Mouse (Mus musculus): ENCODE measurements around the gene Atp8b4.

Atp8b4 gene

DNA sequence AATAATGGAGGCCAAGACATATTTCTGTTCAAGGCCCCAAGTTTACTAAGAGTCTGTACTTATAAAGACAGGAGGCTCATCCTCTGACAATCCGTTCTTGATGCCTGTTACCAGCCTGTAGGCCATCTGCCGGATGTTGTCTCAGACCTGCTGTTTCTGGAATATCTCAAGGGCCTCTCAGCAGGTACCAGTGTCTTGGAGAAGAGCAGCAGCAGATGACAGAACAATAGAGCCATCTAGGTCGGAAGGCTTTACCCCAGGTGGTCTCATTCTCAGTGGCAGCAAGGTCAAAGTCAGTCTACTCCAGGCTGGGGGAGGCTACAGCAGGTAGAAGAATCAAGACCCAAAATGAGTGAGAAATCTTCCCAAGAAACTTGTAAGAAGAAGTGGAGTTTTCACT is 198.1 kb downstream of the Atp8b4 start:
- DNase-seq (ENCODE audit: extremely low spot score, low spot score) = no peak

DNA sequence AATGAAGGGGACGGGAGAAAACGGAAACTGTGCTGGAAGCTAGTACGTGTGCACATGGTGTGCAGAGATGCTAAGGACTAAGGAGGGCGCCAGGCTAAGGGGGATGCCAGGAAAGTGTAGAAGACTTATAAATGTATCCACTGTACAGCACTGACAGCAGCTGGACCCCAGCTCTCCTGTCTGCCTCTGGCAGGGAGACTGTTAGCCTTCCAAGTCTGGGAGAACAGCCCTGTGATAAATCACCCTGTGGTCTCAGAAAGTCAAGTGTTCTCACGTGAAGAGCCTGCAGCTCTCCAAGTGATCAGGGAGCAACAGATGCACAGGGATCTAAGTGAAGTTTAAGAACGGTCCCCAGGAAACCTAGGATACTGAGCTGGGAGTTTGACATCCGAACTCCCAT is 209.8 kb downstream of the Atp8b4 start:
- no peak for DNase-seq (ENCODE audit: extremely low spot score, low spot score)

DNA sequence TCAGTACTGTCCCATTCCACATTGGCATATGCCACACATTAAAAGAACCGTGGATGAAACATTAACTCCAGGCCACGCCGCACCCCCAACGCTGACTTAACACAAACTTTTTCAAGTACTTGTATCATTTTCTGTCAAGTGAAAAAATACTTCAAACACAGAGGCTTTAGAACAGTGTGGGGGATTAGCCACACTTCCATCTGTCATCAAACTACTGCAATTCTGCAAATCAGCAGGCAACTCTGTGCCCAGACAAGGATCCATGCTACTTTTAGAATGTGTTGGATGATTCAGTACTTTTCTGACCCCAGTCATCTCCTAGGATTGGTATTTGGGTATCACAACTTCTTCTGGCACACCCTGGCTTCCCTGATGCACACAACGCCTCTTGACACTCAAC is 212.5 kb downstream of the Atp8b4 start:
- DNase-seq (ENCODE audit: extremely low spot score, low spot score) = no peak

DNA sequence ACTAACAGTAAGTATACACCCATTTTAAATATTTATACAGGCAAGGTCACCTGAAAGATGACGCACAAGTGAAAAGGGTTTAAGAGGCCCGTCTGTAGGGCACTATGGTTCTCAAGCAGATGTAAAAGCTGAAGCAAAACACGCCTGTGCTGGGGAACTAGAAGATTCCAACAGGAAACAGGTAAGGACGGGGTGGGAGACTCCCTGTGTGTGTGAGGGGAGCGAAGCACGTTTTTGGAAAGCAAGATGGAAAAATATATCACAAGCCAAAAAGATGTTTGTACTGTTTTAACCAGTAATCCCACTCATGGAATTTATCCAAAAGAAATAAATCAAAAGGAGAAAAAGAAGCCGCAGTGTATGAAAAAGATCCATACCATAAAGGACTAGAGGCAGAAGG is 214.1 kb downstream of the Atp8b4 start:
- DNase-seq (ENCODE audit: extremely low spot score, low spot score) = no peak

DNA sequence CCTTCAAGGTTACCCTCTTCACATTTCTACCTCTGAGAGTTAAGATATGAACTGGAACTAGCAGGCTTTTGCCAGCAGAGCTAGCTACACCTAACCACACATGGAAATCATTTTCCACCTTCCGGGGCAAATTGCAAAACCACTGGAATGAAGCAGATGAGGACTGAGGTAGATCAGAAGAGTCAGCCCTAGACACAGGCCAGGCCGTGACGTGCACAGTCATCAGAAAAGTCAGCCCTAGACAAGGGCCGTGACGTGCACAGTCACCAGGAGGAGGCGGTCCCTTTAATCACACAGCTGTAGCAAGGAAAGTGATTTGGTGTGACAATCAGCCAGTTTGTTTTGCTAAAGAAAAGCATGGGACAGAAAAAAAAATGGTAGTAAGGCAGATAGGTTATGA is 216.4 kb downstream of the Atp8b4 start:
- DNase-seq (ENCODE audit: extremely low spot score, low spot score) = no peak

DNA sequence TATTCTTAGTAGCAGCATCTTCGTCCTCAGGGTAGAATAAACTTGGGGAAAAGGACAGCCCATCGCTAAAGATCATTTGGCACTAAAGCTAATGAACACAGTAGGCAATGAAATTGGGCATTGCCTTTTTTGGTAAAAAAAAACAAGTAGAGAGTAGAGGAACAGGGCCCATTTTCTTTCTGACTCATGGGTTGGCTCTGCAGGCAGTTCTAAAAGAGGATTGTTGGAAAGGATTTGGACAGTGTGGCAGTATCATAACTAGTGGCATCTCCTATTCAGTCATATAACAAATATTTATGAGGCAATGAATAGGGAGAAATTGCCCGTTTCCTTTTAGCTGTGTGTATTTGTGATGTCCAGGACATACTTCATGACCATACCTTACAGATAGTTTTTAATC is 217.4 kb downstream of the Atp8b4 start:
- no peak for DNase-seq (ENCODE audit: extremely low spot score, low spot score)

DNA sequence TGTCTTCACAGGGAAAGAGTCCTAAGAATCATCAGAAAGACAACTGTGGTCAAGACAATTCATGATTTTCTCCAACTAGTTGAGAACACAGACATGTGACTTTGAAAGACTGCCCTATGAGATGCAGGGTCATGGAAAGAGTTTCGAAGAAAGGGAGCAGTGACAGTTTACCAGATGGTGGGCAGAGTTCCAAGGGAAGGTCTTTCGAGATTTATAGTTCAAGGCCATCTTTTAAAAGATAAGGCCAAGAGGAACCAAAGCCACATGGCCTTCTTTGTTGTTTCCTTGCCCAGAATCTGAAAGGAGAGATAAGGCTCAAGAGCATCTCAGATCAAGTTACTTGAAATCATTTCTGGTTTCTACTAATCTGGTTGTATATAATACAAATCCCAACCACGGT is 225.0 kb downstream of the Atp8b4 start:
- DNase-seq (ENCODE audit: extremely low spot score, low spot score) = no peak

DNA sequence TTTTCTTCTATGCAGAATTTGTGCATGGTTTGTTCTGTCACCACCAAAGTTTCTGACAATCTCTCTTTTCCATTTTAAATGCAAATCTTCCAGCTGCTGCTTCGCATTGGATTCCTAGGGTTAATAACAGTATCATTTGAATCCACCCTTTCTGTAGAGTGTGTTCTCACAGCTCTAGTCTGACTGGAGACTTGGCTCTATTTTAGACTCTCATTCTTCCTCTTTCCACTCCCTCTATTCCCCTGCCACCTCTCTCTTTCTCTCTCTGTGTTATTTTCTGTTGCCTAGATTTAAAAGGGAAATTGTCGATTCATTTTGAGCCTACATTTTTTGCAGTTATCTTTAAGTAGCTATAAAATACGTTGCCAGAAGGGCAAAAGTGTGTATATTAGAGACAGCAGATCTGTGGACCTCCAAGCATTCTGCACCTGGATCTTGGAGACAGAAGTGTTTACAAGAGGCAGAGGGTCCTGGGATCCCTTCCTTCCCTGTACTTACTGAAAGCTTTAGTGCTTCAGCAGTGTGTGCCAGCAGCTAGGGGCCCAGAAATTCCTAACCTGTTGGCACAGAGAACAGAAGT is 225.6 kb downstream of the Atp8b4 start:
- DNase-seq (ENCODE audit: extremely low spot score, low spot score) = no peak

DNA sequence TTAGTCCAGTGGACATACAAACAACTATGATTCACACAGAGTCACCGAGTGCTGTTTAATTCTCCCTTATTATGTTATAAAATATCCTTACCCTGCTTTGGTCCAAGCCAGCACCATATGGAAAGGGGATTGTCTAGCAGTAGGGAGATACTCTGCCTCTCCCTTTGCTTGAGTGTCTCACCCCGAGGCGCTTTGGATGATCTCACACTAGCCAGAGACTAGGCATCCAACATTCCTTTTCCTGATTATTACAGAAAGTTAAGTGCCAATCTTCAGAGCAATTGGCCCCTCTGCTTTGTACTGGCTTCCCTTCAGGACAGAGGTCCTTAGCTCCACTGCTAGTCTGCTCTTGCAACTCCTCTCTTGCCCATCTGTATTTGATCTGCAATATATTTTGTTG is 226.2 kb downstream of the Atp8b4 start:
- no peak for DNase-seq (ENCODE audit: extremely low spot score, low spot score)
